Comparison of ENCODE assay signal across 23 mouse cellular contexts in the genomic region with DNA sequence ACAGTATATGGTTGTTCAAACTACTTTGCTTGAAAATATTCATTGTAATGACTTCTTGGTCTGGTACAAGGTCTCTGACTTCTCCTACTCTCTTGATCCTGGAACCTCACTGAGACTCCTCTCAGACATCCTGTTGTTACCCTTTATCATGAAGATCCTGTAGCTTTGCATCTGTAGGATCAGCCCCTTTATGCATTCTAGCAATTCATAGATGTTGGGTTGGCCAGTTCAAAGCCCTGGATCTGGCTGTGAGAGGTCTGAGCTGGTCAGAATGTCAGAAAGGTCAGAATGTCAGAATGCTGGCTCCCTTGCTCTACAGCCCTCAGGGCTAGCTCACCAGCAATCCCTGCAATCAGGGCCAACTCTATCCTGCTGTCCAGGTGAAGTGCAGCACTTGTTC.
"Had no signal": no experiment of that assay in that cellular context is flagged by ENCODE, and none has a peak within 500 bp of the region (broad histone marks: within the 10 kb centered on the region; RNA-seq: fewer than 3 reads in every experiment).

No protein-coding gene starts in this region.

- H3K9ac ChIP-seq: heart, embryonic 13.5 days; heart, embryonic 15.5 days; hindbrain, embryonic 13.5 days; hindbrain, embryonic 15.5 days; limb, embryonic 13.5 days; limb, embryonic 15.5 days; liver, embryonic 12.5 days; liver, embryonic 14.5 days had no signal

- DNase-seq: gastrocnemius, postnatal 14 days; gastrocnemius, postnatal 36 days; heart, adult 11 months; heart, adult 2 months; heart, postnatal 14 days; heart, postnatal 36 days; kidney, adult 18-20 months; kidney, adult 8-10 months; kidney, postnatal 10 days; kidney, postnatal 25 days; kidney, postnatal 4 days; left cerebral cortex, postnatal 4 days had no signal

- H3K4me1 ChIP-seq: heart, embryonic 13.5 days; heart, embryonic 15.5 days; hindbrain, embryonic 13.5 days; hindbrain, embryonic 15.5 days; limb, embryonic 13.5 days; limb, embryonic 15.5 days; liver, embryonic 12.5 days had no signal

- ATAC-seq: hindbrain, postnatal 0 days; intestine, embryonic 16.5 days; liver, embryonic 12.5 days had no signal

- H3K4me3 ChIP-seq: heart, adult 2 months; heart, embryonic 13.5 days; heart, embryonic 15.5 days; hindbrain, embryonic 13.5 days; hindbrain, embryonic 15.5 days; layer of hippocampus, adult 2 months; limb, embryonic 13.5 days; limb, embryonic 15.5 days; liver, embryonic 12.5 days had no signal

- H3K9me3 ChIP-seq: heart, embryonic 13.5 days; heart, embryonic 15.5 days; hindbrain, embryonic 13.5 days; hindbrain, embryonic 15.5 days; limb, embryonic 13.5 days; limb, embryonic 15.5 days; liver, embryonic 12.5 days had no signal

- H3K36me3 ChIP-seq: heart, embryonic 13.5 days; heart, embryonic 15.5 days; hindbrain, embryonic 13.5 days; hindbrain, embryonic 15.5 days; limb, embryonic 13.5 days; limb, embryonic 15.5 days; liver, embryonic 12.5 days had no signal

- H3K27ac ChIP-seq: heart, adult 2 months; heart, embryonic 13.5 days; heart, embryonic 15.5 days; hindbrain, embryonic 13.5 days; hindbrain, embryonic 15.5 days; hindbrain, postnatal 0 days; layer of hippocampus, adult 2 months; limb, embryonic 13.5 days; limb, embryonic 15.5 days; liver, embryonic 12.5 days; liver, embryonic 14.5 days had no signal
